Mouse (Mus musculus) WW6 (cell line): Measurements from ENCODE around the gene Foxf2.

Experiments used
- DNase-seq: peaks from one replicate; pipeline ENCODE4 v3.0.0-alpha.2; 2013; ENCODE audit warnings: low read depth, low spot score

The Foxf2 gene

DNA sequence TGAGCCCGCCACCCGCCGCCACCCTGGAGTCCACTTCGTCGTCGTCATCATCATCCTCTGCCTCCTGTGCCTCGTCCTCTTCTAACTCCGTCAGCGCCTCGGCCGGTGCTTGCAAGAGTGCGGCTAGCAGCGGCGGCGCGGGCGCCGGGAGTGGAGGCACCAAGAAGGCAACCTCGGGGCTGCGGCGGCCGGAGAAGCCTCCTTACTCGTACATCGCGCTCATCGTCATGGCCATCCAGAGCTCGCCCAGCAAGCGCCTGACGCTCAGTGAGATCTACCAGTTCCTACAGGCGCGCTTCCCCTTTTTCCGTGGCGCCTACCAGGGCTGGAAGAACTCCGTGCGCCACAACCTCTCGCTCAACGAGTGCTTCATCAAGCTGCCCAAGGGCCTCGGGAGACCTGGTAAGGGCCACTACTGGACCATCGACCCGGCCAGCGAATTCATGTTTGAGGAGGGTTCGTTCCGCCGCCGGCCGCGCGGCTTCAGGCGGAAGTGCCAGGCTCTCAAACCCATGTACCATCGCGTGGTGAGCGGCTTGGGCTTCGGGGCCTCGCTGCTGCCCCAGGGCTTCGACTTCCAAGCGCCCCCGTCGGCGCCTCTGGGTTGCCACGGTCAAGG is 676 bp downstream of the Foxf2 start:
- DNase-seq, result no peak

- no peak for DNase-seq
Observed at GRCm38 (mm10) chr13:31626991-31627625, 1.5 kb downstream of the Foxf2 start.

DNA sequence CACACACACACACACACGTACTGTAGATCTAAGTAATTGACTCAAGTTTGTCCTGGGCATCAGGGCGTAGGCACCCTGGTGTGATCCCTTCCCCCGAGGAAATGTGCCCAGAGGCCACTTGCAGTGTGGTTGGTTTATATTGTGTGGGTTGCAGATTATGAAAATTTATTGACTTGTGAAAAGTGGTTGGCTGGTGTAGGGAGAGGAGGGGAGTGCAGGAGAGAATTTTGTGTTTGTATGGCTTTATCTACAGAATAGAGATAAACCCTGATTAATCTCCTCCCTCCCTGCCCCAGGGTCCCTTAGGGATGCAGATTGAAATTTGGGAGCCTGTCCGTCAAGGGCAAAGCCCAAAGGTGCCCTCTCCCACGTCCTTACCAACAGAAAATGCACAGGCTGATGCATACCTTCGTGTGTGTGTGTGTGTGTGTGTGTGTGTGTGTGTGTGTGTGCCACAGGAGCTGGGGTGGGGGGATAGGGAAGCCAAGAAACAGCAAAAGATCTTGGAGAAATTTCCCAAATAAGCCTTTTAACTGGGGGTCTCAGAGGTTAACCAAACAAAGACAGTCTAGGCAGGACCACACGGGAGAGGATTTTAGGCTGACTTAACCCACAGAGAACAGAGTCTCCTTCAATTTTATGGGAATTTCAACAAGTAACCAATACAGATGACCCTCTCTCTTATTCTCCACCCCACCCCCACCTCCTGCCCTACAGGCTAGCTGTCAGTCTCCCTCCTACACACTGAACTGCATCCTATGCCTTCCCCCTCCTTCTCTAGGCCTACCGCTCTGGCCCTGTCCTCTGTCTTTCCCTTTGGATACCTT is 2.5 kb downstream of the Foxf2 start:
- DNase-seq, result no peak

DNA sequence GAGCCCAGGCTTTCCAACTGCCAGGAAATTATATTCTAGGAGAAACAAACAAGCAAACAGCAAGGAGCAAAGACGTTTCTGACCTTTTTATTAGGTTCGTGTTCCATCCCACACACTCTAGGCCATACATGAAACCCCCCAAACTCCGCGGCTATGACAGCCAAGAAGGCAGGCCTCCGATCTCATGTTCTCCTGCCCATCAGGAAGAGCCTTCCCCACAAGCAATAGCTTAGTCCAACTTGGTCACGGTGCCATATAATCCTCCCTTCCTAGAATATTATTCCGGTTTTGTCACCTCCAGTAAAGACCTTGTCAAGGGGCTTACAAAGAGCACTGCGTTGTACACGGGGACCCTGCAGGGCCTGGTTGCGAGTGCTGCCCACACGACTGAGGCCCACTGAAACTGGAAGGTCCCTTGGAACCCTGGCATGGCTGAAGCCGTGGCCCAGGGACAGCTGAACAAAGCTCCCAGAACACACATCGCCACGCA is 3.1 kb downstream of the Foxf2 start:
- no peak for DNase-seq

DNA sequence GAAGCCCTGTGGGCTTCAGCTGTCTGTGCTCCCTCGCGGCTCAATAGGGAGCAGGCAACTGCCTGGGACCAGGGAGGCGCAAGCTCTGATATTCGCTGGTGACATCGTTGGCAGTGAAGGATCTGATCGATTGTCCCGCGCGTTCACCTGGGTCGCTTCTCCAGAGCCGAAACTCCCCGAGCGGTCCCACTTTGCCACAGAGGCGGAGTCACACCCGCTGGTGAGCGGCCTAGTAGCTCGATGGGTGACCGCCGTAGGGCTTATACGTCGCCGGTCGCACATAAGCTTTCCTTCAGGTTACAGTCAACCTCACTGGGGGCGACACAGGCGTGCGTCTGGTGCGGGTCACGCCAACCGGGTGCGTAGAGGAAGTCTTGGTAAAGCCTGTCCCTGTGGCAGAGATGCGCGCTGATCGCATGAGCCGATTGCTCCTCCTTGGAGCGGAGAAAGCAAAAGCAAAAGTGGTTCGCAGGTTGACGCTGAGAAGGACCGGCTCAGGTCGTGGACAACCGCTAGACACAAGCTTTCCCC is 3.8 kb downstream of the Foxf2 start:
- no peak for DNase-seq

GRCm38 (mm10) chr13:31630051-31630450 is 4.4 kb downstream of the Foxf2 start:
- no peak for DNase-seq

DNA sequence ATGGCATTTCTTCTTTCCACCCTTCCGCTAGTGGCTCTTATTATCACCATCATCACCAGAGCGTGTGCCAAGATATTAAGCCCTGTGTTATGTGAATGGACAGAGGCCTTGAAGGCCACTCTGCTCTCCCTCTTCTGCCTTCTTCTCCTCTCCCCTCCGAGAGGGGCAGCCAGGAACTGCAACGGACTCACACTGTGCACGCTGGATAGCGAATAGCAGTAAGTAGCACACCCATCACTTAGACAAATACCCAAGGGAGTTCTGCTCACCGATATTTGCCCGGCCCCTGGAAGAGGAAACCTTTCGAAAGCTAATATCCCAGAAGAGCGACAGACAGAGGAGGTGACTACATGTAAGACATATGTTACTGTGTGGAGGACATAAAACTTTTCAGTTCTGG is 4.9 kb downstream of the Foxf2 start:
- DNase-seq, result no peak

GRCm38 (mm10) chr13:31631291-31631690 is 5.7 kb downstream of the Foxf2 start:
- DNase-seq, result no peak

GRCm38 (mm10) chr13:31632450-31632849 is 6.8 kb downstream of the Foxf2 start:
- DNase-seq, result no peak

DNA sequence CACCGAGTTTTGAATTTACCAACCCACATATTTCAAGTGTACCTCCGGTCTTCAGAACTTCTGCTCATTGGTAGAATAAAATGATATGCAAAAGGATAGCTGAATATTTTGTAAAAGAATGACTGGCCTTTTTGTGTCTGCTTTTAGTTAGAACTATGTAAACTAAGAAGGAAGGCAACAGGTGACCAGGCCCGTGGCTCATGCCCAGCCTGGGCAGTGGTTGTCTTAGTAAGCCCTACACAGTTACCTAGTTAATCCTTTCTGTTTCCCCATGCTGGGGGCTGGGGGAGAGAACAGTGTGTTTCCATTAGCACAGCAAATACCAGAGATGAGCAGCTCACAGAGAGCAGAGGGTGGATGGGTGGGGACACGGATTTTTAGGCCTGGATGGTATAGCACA is 7.6 kb downstream of the Foxf2 start:
- no peak for DNase-seq

GRCm38 (mm10) chr13:31635546-31635945 is 9.9 kb downstream of the Foxf2 start:
- no peak for DNase-seq

GRCm38 (mm10) chr13:31641517-31641916 is 15.9 kb downstream of the Foxf2 start:
- DNase-seq, result no peak

- DNase-seq, result no peak
Observed at GRCm38 (mm10) chr13:31652131-31652745, 26.6 kb downstream of the Foxf2 start.

DNA sequence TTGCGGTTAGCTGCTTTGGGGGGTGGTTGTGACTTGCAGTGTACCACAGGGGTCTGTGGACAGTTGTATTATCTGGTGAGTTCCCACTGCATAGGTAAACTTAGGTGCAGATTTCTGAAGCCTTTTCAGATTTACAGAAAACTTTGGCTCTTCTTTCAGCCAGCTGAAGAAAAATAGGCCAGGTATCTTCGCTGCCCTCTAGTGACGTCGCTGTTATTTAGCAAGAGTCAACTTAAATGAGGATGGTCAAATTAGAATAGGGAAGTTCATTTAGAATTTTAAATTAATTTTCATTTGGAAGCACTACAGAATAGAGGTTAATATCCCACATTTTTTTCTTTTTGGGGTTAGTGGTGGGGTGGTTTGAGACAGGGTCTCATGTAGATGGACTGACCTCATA is 30.6 kb downstream of the Foxf2 start:
- DNase-seq, result no peak

DNA sequence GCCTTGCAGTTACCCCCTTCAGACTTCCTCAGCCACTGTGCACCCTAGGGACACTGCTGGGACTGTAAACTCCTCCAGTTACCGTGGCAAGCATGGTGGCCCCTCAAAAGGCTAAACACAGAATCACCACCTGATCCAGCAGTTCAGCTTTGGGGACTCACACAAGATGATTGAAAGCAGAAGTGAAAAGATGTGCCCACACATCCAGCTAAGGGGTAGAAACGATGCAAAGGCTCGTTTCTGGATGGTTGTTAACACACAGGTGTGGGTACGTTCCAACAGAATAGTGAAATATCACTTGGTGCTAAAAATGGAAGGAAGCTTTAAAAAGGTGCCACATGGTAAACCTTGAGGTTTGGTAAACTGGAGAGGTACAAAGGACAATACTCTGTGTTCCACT is 32.6 kb downstream of the Foxf2 start:
- DNase-seq, result no peak

GRCm38 (mm10) chr13:31658963-31659362 is 33.3 kb downstream of the Foxf2 start:
- peak; percentile 20 for DNase-seq

GRCm38 (mm10) chr13:31661211-31661610 is 35.6 kb downstream of the Foxf2 start:
- DNase-seq, result no peak

GRCm38 (mm10) chr13:31665376-31665775 is 39.8 kb downstream of the Foxf2 start:
- no peak for DNase-seq

DNA sequence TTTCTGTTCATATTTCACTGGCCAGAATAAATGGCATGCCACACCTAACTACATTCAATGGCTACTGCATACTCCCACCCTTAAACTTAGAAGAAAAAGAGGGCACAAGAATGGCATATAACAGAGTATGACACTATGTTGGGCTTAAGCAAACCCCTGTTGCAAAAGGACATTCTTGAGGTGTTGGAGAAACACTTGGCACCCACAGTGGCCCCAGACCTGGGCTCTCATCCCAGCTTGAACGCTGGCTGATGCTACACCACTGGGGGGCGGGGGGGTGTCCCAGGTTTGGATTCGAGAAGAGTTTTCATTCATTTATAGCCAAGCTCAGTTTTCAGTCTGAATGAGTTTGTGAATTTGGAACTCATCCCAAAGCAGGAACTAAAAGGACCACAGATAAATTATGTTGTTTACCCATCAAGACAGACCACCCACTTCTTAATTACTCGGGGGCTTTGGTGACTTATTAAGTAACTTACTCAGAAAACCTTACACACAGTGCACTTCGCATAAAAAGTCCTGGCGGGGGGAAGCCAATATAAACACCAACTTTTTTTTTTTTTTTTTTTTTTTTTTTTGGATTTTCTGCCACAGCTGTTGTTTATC is 42.4 kb downstream of the Foxf2 start:
- DNase-seq, result no peak

GRCm38 (mm10) chr13:31672093-31672492 is 46.5 kb downstream of the Foxf2 start:
- no peak for DNase-seq
